Mouse (Mus musculus) ES-E14 (cell line): ENCODE results near the gene Gm49450.

Experiments
- CHD2 ChIP-seq: IDR thresholded peaks from 2 replicates; pipeline ENCODE4 v1.6.1; 2014; ENCODE audit warnings: mild to moderate bottlenecking, low read depth, low read length, inconsistent platforms
- HCFC1 ChIP-seq: IDR thresholded peaks from 2 replicates; pipeline ENCODE4 v1.6.1; 2012; ENCODE audit warnings: low read length, inconsistent platforms, borderline replicate concordance; ENCODE audit not compliant: insufficient read depth
- MAFK ChIP-seq: IDR thresholded peaks from 2 replicates; pipeline ENCODE4 v1.6.1; 2014; ENCODE audit warnings: mild to moderate bottlenecking, low read depth, low read length, inconsistent platforms; ENCODE audit not compliant: insufficient read depth
- ZC3H11A ChIP-seq: IDR thresholded peaks from 2 replicates; pipeline ENCODE4 v1.6.1; 2012; ENCODE audit warnings: low read depth, mild to moderate bottlenecking, inconsistent platforms, low read length, borderline replicate concordance

- TF ChIP-seq ZC3H11A = no peak
- TF ChIP-seq MAFK = no peak
- no peak for TF ChIP-seq HCFC1
- no peak for TF ChIP-seq CHD2
Measured at GRCm38 (mm10) chr15:98941539-98941938, 11.8 kb downstream of the Gm49450 start.
